ENCODE assay signal across 8 mouse cellular contexts in the genomic region with DNA sequence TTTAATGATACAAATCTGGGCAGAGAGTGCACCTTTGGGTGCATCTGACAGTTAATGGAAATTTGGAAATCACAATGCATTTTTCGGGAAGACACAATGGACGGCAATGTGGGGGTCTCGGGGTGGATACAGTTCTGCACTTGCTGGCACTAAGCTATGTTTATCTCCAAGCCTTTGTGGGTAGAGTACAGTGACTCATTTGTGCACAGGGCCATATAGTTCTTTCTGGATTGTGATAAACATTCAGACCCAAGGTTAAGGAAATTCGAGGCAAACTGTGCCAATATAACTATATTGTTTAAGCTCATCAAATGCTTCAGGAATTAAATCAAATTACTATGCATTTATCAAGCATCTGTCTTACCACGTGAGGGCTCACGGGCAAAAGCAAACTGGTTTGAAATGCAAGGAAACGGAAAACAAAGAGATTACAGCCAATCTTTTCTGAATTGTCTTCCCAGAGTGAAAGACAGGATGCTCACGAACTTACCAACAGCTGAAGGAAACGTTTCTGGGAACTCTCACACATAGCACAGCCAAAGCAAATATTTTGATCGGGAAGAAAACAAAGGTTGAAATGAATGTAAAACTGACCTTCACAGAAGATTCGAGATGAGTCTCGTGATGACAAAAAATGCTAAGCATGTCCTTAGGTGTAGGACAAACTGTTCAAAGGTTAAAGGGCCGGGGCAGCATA. TPM values are rescaled to one million over a fixed set of nuclear protein-coding genes. Genes with fewer than 3 reads are reported as not detected.
DNase-seq lines count a peak whose midpoint lies in the region; ATAC-seq and TF ChIP-seq lines count a peak whose summit lies in the region.

No protein-coding gene starts in this region.

- peak; percentile 86 for ATAC-seq in intestine, embryonic 15.5 days

- no peaks in the 10 kb centered on the region for H3K27me3 ChIP-seq in testis, adult 2 months (ENCODE audit: control insufficient read depth, insufficient read depth, low read length)
- H3K27me3 ChIP-seq in intestine, embryonic 15.5 days (replicated peaks), result no peaks in the 10 kb centered on the region

- H3K9ac ChIP-seq in intestine, embryonic 15.5 days, result no peak overlapping the region

- TF ChIP-seq POLR2A in testis, adult 2 months (IDR thresholded peaks at IDR 0.05; ENCODE audit: control insufficient read depth, low read depth, low read length), result no peak

- peak; percentile 45 to 47 for DNase-seq in heart, adult 18-20 months
- DNase-seq in heart, postnatal 4 days, result no peak
- no peak for DNase-seq in testis, postnatal 14 days (ENCODE audit: low spot score)
- DNase-seq in adrenal gland, postnatal 14 days, result no peak
- DNase-seq in spleen, adult 18-20 months, result no peak
- DNase-seq in adrenal gland, adult 2 months, result no peak

- H3K4me1 ChIP-seq in testis, adult 2 months (ENCODE audit: control insufficient read depth, insufficient read depth, low read length), result peaks cover 8% of the 10 kb centered on the region
- peaks cover 5% of the 10 kb centered on the region for H3K4me1 ChIP-seq in intestine, embryonic 15.5 days (replicated peaks)

- H3K4me3 ChIP-seq in testis, adult 2 months (ENCODE audit: control insufficient read depth, low read depth, low read length), result no peak overlapping the region
- no peak overlapping the region for H3K4me3 ChIP-seq in intestine, embryonic 15.5 days (replicated peaks)

- WGBS in intestine, embryonic 15.5 days, result 52% methylated on average over 13 of the region's 13 CpGs

- no peaks in the 10 kb centered on the region for H3K36me3 ChIP-seq in testis, adult 2 months (ENCODE audit: control insufficient read depth, insufficient read depth, low read length)
- no peaks in the 10 kb centered on the region for H3K36me3 ChIP-seq in intestine, embryonic 15.5 days

- peak overlapping the region; percentile 81 for H3K27ac ChIP-seq in testis, adult 2 months (ENCODE audit: control insufficient read depth, insufficient read depth, low read depth, low read length)
- peak overlapping the region; percentile 51 for H3K27ac ChIP-seq in intestine, embryonic 15.5 days

- no peaks in the 10 kb centered on the region for H3K9me3 ChIP-seq in intestine, embryonic 15.5 days

- TF ChIP-seq CTCF in testis, adult 2 months (IDR thresholded peaks at IDR 0.05; ENCODE audit: control insufficient read depth, insufficient read depth, insufficient replicate concordance, low read depth, low read length), result no peak

- H3K4me2 ChIP-seq in intestine, embryonic 15.5 days (replicated peaks), result 0 out of 2 replicates have a peak overlapping the region, but pooled peaks have one; percentile 14

RNA-seq across cellular contexts. Expression of gene Med4, which starts 6.4 kb away (rescaled TPM):
- total RNA-seq in heart, adult 18-20 months (2021), result 10 to 100 TPM; 21.3 to 23.7 TPM
- total RNA-seq in heart, postnatal 4 days (2021), result 10 to 100 TPM; 24.9 to 25.3 TPM
- 19.5 and 24.5 TPM in 2 replicates for polyA plus RNA-seq in testis, adult 2 months (2012; rRNA removed)
- 65.9 and 67.6 TPM in 2 replicates for polyA plus RNA-seq in intestine, embryonic 15.5 days (2015; fragmentation: Nextera tagmentation; extraction: Ambion mirVana)
- 25.9 and 30.6 TPM in 2 replicates for total RNA-seq in adrenal gland, postnatal 14 days (2021)
- total RNA-seq in adrenal gland, adult 2 months (2021), result 10 to 100 TPM; 21.6 to 22.5 TPM
- polyA plus RNA-seq in adrenal gland, adult 2 months (2012; rRNA removed), result 3.5 and 4.1 TPM in 2 replicates

RNA-seq across cellular contexts. Expression of gene Sucla2, which starts 21.7 kb away (rescaled TPM):
- total RNA-seq in heart, adult 18-20 months (2021), result 100 to 1,000 TPM; 776 to 832 TPM
- 100 to 1,000 TPM; 381 to 391 TPM for total RNA-seq in heart, postnatal 4 days (2021)
- 126 and 143 TPM in 2 replicates for polyA plus RNA-seq in testis, adult 2 months (2012; rRNA removed)
- 117 and 132 TPM in 2 replicates for polyA plus RNA-seq in intestine, embryonic 15.5 days (2015; fragmentation: Nextera tagmentation; extraction: Ambion mirVana)
- total RNA-seq in adrenal gland, postnatal 14 days (2021), result 999 and 1,057 TPM in 2 replicates
- total RNA-seq in adrenal gland, adult 2 months (2021), result 100 to 1,000 TPM; 303 to 488 TPM
- polyA plus RNA-seq in adrenal gland, adult 2 months (2012; rRNA removed), result 25.6 and 34.3 TPM in 2 replicates

RNA-seq across cellular contexts. Expression of gene Nudt15, which starts 44.7 kb away (rescaled TPM):
- 10 to 100 TPM in 1 of 2 experiments, 1 to 10 TPM in 1; 7.9 to 11.6 TPM for total RNA-seq in heart, adult 18-20 months (2021)
- 1 to 10 TPM; 6.9 to 7.0 TPM for total RNA-seq in heart, postnatal 4 days (2021)
- 1.6 and 1.7 TPM in 2 replicates for polyA plus RNA-seq in testis, adult 2 months (2012; rRNA removed)
- 6.3 and 6.7 TPM in 2 replicates for polyA plus RNA-seq in intestine, embryonic 15.5 days (2015; fragmentation: Nextera tagmentation; extraction: Ambion mirVana)
- 8.9 and 9.6 TPM in 2 replicates for total RNA-seq in adrenal gland, postnatal 14 days (2021)
- 1 to 10 TPM; 4.6 to 7.7 TPM for total RNA-seq in adrenal gland, adult 2 months (2021)
- 0.90 and 1.2 TPM in 2 replicates for polyA plus RNA-seq in adrenal gland, adult 2 months (2012; rRNA removed)

Comparison
In these comparisons a context has a peak if more than half of its experiments do, and no peak if none do; other contexts are left out.
1. DNase-seq: peak in heart, adult 18-20 months (2 of 2); none in heart, postnatal 4 days (single experiment), testis, postnatal 14 days (single experiment), adrenal gland, postnatal 14 days (single experiment), spleen, adult 18-20 months (0 of 2) and adrenal gland, adult 2 months (single experiment).